Mouse (Mus musculus): ENCODE measurements around the gene Serpina16.
A peak's percentile ranks its signal among the peaks of the same experiment; 100 is the strongest.
"Not testable (repeated sequence)": the region's sequence is repeated elsewhere in the genome, so short reads cannot be mapped to it uniquely, and the experiment has no call there.

The Serpina16 gene

DNA sequence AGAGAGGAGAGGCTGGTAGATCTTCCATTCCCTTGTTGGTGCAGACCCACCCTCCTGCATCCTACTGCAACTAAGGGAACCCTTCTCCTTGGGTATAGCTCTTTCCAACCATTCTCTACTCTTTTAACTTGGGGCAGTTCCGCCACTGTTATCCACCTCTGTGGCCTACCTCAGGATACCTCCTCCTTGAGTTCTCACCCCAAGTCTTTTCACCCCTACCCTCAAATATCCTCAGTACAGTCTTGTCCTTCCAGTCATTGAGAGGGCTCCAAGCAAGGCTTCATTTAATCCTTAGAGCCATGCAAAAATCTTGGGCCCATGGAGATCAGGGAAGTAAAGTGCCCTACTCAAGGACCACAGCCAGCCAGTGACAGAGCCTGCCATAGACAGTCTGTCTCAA is at the start of gene Serpina16:
Gene Serpina16, minus strand, starts transcription at position 101 of the 400 bp plus-strand sequence.
- DNase-seq (ENCODE audit: low spot score in 2 of 2): no peak

GRCm38 (mm10) chr12:103711537-103711936 is 35.6 kb upstream of the Serpina16 start:
- no peak for DNase-seq (ENCODE audit: low spot score in 2 of 2)

DNA sequence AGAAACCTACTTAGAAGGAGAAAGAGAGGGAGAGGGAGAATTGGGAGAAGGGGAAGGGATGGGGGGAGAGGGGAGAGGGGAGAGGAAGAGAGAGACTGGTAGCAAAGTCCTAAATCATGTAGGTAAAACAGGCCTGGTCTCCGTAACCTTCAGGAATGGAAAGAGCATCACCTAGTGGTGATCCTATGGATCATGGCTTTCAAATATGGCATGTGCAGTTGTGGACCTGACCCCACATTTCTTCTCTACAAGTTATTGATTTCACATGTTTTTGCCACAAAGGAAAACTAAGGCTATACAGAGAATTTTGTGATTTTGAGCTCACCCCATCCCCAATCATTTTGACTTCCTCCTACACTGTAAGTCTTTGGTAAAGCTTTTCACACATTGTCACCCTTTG is 34.5 kb upstream of the Serpina16 start:
- no peak for DNase-seq (ENCODE audit: low spot score in 2 of 2)

GRCm38 (mm10) chr12:103706113-103706512 is 30.2 kb upstream of the Serpina16 start:
- no peak for DNase-seq (ENCODE audit: low spot score in 2 of 2)

GRCm38 (mm10) chr12:103705547-103705946 is 29.6 kb upstream of the Serpina16 start:
- DNase-seq (ENCODE audit: low spot score in 2 of 2): no peak

DNA sequence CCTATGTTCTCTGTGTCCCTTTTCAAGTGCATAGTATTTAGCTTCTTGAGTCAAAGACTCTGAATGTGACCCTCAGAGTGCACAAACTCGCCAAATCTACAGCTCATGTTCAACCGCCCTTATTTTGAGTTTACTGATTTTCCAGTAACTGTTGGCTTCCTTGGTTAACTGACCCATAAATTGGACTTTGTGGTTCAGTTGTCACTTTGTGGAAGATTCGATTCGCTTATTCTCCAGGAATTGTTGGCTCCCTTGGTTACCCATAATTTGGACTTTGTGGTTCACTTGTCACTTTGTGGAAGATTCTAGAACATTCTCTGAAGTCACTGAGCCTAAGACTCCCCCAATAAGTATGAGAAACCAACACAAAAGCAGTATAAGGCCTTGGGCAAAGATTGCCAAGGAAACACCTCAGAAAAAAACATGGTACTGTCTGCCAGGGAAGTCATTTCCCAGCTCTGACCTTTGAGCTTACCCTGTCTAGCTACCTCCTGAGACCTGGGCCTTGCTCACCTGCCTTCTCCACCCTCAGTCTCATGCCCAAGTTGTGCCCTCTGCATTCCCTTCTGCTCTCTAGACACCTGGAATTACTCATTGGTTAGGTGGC is 24.3 kb upstream of the Serpina16 start:
- no peak for DNase-seq (ENCODE audit: low spot score in 2 of 2)

DNA sequence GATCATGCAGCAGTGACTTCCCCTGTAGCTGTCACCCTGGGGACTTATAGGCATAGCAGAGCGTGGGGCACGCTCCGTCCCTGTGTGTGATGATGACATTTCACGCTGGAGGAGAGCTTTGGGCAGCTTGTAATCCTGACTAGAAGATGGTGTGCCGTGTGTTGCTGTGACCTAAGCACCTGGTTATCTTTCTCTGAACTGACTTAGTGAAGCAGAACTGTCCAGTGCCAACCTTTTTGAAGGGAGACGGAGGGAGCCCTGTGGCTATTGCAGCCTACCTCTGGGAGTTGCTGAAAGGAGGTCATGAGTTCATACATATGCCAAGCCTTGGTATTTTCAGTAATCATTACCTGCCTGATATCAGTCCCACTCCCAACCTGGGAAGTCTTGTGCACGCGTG is 19.5 kb upstream of the Serpina16 start, which contains the start of gene Serpina1f:
Gene Serpina1f, minus strand, starts transcription at position 101 of the 400 bp plus-strand sequence.
- DNase-seq (ENCODE audit: low spot score in 2 of 2): no peak

GRCm38 (mm10) chr12:103688221-103688814 is 12.4 kb upstream of the Serpina16 start:
- no peak for DNase-seq (ENCODE audit: low spot score in 2 of 2)

GRCm38 (mm10) chr12:103687021-103687420 is 11.1 kb upstream of the Serpina16 start:
- no peak for DNase-seq (ENCODE audit: low spot score in 2 of 2)

- no peak for DNase-seq (ENCODE audit: low spot score in 2 of 2)
These were observed 10.1 kb upstream of the Serpina16 start for GRCm38 (mm10) chr12:103686050-103686449.

DNA sequence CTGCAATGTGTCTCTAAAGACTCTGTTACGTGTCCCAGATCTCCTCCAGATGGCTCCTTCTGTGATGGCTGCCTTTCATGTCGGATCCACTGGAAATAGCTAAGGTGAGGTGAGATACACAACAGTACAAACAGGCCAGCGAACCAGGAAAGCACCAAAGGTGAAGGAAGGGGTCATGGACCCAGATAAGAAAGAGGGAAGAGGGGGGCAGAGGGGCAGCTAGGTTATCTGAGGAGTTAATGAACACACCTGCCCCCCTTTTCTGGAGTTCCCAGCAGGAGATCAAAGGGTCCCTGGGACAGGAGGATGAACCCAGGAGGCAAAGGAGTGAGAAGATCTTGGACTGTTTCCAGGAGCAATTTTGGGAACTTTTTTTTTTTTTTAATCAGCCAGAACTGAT is 9.4 kb upstream of the Serpina16 start:
- DNase-seq (ENCODE audit: low spot score in 2 of 2): no peak

- DNase-seq (ENCODE audit: low spot score in 2 of 2): no peak
These were observed 7.8 kb upstream of the Serpina16 start for GRCm38 (mm10) chr12:103683775-103684174.

- DNase-seq (ENCODE audit: low spot score in 2 of 2): no peak
These were observed 5.8 kb upstream of the Serpina16 start for GRCm38 (mm10) chr12:103681739-103682138.

- DNase-seq (ENCODE audit: low spot score in 2 of 2): no peak
These were observed 5.2 kb upstream of the Serpina16 start for GRCm38 (mm10) chr12:103681169-103681568.

DNA sequence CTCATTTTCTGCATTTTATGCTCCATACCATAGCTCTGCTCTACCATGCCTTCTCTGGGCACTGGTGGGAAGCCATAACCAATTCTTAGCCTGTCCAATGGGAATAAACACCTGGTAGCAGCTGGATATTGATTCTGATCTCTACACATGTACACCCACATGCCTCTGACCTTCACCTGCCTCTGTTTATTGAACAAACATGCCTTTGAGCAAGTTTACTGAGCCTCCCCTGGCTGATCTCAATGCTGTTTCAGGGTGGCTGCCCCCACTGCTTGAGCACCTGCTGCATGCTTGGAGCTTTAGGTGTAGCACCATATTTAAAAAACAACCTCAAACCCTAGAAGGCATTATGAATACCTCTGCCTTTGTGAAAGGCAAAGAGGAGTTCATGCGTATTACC is 3.9 kb upstream of the Serpina16 start:
- not testable (repeated sequence) for DNase-seq (ENCODE audit: low spot score in 2 of 2)

DNA sequence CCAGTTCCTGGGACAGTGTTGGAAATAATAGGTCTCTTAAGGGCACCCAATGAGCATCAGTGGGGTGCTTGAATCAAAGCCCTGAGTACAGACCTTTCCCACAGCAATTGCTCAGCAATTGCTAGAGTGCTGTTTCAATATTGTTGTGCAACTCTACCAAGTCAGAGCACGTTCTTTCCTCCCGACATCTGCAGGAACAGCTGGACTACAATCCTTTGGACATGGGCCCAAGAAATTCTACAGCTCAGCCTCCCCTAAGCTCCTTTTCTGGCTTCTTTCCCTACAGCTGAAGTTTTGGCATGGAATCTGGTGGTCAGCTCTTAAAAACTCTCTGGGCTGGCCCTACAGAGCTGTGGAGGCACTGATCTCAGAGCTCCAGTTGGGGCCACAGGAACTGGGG is 2.8 kb downstream of the Serpina16 start:
- DNase-seq (ENCODE audit: low spot score in 2 of 2): peak in 1 of 2 experiments; percentile 44

- DNase-seq (ENCODE audit: low spot score in 2 of 2): no peak
These were observed 4.5 kb downstream of the Serpina16 start for GRCm38 (mm10) chr12:103671483-103671882.

DNA sequence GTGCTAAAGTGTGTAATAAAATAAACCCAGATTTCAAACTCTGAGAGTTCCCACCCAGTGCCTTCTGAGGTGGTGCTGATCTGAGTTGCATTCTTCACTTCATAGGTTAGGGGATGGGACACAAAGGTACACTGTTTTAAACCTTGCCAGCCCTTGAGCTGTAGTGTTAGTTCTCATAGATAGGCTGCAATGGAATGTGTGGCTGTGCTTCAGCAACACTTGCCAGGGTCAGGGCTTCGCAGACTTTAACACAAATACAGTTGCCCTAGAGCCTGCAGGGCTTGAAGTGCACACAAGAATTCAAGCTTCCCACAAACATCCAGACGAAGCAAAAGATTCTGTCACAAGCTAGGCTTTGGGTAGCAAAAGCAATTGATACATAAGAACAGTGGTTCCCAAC is 5.0 kb downstream of the Serpina16 start:
- no peak for DNase-seq (ENCODE audit: low spot score in 2 of 2)

GRCm38 (mm10) chr12:103670344-103670743 is 5.6 kb downstream of the Serpina16 start:
- no peak for DNase-seq (ENCODE audit: low spot score in 2 of 2)

DNA sequence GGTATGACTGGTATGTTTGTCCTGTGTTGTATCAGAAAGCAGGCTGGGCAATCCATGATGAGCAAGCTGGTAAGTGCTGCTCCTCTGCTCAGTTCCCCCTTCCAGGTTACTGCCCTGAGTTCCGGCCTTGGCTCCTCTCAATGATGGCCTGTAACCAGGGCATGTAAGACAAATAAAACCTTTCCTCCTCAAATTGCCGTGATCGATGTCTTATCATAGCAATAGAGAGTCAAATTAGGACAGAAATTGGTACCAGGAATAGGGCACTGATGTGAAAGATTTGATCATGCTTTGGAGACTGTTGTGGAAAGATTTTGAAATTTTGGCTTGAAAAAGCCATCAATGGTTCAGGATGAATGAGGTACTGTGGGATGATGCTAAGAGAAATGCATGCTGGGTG is 10.7 kb downstream of the Serpina16 start:
- DNase-seq (ENCODE audit: low spot score in 2 of 2): no peak

- DNase-seq (ENCODE audit: low spot score in 2 of 2): not testable (repeated sequence)
These were observed 13.9 kb downstream of the Serpina16 start for GRCm38 (mm10) chr12:103662053-103662452.

GRCm38 (mm10) chr12:103660076-103660475 is 15.9 kb downstream of the Serpina16 start:
- no peak for DNase-seq (ENCODE audit: low spot score in 2 of 2)

- no peak for DNase-seq (ENCODE audit: low spot score in 2 of 2)
These were observed 16.8 kb downstream of the Serpina16 start for GRCm38 (mm10) chr12:103659171-103659570.

- no peak for DNase-seq (ENCODE audit: low spot score in 2 of 2)
These were observed 17.9 kb downstream of the Serpina16 start for GRCm38 (mm10) chr12:103657991-103658390.

All from urinary bladder, postnatal 4 days (tissue).